Mouse (Mus musculus) liver, adult 2 months (tissue): Measurements from ENCODE around the gene Crygn. TPM values are rescaled to one million over a fixed set of nuclear protein-coding genes. Genes with fewer than 3 reads are reported as not detected.

ENCODE experiments used
- DNase-seq: peaks from one replicate; pipeline ENCODE4 v3.0.0-alpha.2; 2011; ENCODE audit warnings: low read depth, low spot score; ENCODE audit errors: extremely low read depth
- H3K27ac ChIP-seq: fragments of 200-500 bp; replicated peaks from 2 replicates; pipeline ENCODE4 v1.5.1; 2012; ENCODE audit warnings: low read depth, mild to moderate bottlenecking, control low read depth, inconsistent platforms, low read length; ENCODE audit not compliant: insufficient read depth
- H3K27me3 ChIP-seq: fragments of 200-500 bp; 2 replicates; pipeline ENCODE4 v1.6.1; 2012; ENCODE audit warnings: mild to moderate bottlenecking, moderate library complexity, low read length, inconsistent platforms; ENCODE audit not compliant: control insufficient read depth, insufficient read depth
- H3K36me3 ChIP-seq: fragments of 200-500 bp; 2 replicates; pipeline ENCODE4 v1.6.1; 2012; ENCODE audit warnings: low read length, inconsistent platforms; ENCODE audit not compliant: control insufficient read depth, insufficient read depth
- H3K4me1 ChIP-seq: fragments of 200-500 bp; 2 replicates; pipeline ENCODE4 v1.6.1; 2011; ENCODE audit warnings: low read length; ENCODE audit not compliant: control insufficient read depth, insufficient read depth
- H3K4me3 ChIP-seq: fragments of 200-500 bp; 2 replicates; pipeline ENCODE4 v1.5.1; 2011; ENCODE audit warnings: low read depth, mild to moderate bottlenecking, control low read depth, low read length, moderate library complexity; ENCODE audit not compliant: insufficient read depth
- H3K79me2 ChIP-seq: fragments of 200-500 bp; 2 replicates; pipeline ENCODE4 v1.6.1; 2012; ENCODE audit warnings: inconsistent platforms, mild to moderate bottlenecking, low read length, moderate library complexity; ENCODE audit not compliant: control insufficient read depth, insufficient read depth
- H3K9ac ChIP-seq: fragments of 200-500 bp; 2 replicates; pipeline ENCODE4 v1.6.1; 2012; ENCODE audit warnings: low read depth, mild to moderate bottlenecking, control low read depth, inconsistent platforms, low read length
- CTCF ChIP-seq: fragments of 200-500 bp; IDR thresholded peaks from 2 replicates; pipeline ENCODE4 v1.5.1; 2011; ENCODE audit warnings: low read depth, low read length, control low read depth
- POLR2A ChIP-seq: fragments of 200-500 bp; IDR thresholded peaks from 2 replicates; pipeline ENCODE4 v1.6.1; 2011; ENCODE audit warnings: low read length, control low read depth; ENCODE audit not compliant: insufficient read depth; ENCODE audit errors: extremely low read depth
- WGBS: fragments of 180-500 bp; shearing (Covaris S2); methylation state at CpG from one replicate; pipeline ENCODE4 v1.1.7; 2018; 5-methylcytosine and 5-hydroxymethylcytosine counted together
- polyA plus RNA-seq: library from polyadenylated mRNA; depleted of rRNA; stranded (reverse); fragments of >200 nt; gene quantifications from 2 replicates; pipeline ENCODE4 v1.2.3, GENCODE M21; 2012
- total RNA-seq: library from RNA; depleted of rRNA; stranded (reverse); fragments of >200 nt; gene quantifications from 2 replicates; pipeline ENCODE4 v1.2.3, GENCODE M21; 2014

The Crygn gene
- total and polyA plus RNA-seq, 2 experiments = 1.0 to 1.4 TPM

GRCm38 (mm10) chr5:24751305-24752174, 6.3 kb downstream of the Crygn start:
- DNase-seq = peak; percentile 29
- no peaks in the 10 kb centered on the region for H3K36me3 ChIP-seq
- H3K4me3 ChIP-seq = peak overlapping the region; percentile 68
- peak overlapping the region; percentile 76 for H3K9ac ChIP-seq
- H3K4me1 ChIP-seq = peaks cover 4% of the 10 kb centered on the region; the same call in 1 of the 2 replicates
- 8% methylated on average over 25 of the region's 25 CpGs for WGBS
- 0 out of 2 replicates have a peak, but pooled peaks have one; percentile 6 for TF ChIP-seq CTCF
- TF ChIP-seq POLR2A = no peak
- no peaks in the 10 kb centered on the region for H3K79me2 ChIP-seq
- H3K27ac ChIP-seq = peak overlapping the region; percentile 28
- H3K27me3 ChIP-seq = no peaks in the 10 kb centered on the region

- 3% methylated on average over 58 of the region's 59 CpGs for WGBS
- Histone ChIP-seq H3K27ac (peak overlapping the region; percentile 42), H3K79me2 (no peaks in the 10 kb centered on the region)
Measured at GRCm38 (mm10) chr5:24750321-24751304, 7.2 kb downstream of the Crygn start.

DNA sequence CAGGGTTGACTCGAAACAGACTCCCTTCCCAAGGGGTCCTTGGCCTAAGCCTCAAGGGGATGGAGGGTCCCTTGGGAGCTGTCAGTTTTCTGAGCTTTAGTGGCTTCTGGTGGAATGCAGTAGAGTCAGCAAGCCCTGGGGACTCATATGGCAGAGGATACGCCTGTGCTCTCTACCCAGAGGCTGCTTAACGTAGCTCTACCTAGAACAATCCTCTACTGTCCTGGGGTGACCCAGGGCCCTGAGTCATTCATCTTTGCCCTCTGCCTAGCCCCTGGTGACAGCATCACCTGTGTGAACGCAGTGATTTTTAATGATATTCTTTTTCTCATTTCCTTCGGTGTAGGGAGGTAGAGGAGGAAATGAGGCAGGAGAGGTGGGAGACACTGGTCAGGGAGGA, 8.1 kb downstream of the Crygn start:
- DNase-seq = no peak
- Histone ChIP-seq H3K4me3 (no peak overlapping the region), H3K36me3 (no peaks in the 10 kb centered on the region), H3K4me1 (peaks cover 4% of the 10 kb centered on the region; the same call in 1 of the 2 replicates), H3K9ac (no peak overlapping the region), H3K79me2 (no peaks in the 10 kb centered on the region), H3K27me3 (no peaks in the 10 kb centered on the region), H3K27ac (no peak overlapping the region)
- 74% methylated on average over 5 of the region's 5 CpGs for WGBS
- no peak for TF ChIP-seq POLR2A
- TF ChIP-seq CTCF = no peak

More at GRCm38 (mm10) chr5:24750321-24751304, 7.2 kb downstream of the Crygn start:
- Histone ChIP-seq H3K4me1 (peaks cover 4% of the 10 kb centered on the region; the same call in 1 of the 2 replicates), H3K36me3 (no peaks in the 10 kb centered on the region), H3K9ac (peak overlapping the region; percentile 76), H3K4me3 (peak overlapping the region; percentile 68), H3K27me3 (no peaks in the 10 kb centered on the region)
- TF ChIP-seq CTCF (peak; percentile 87), POLR2A (0 out of 2 replicates have a peak, but pooled peaks have one; percentile 32)
- peak; percentile 35 for DNase-seq

- H3K79me2 ChIP-seq = no peaks in the 10 kb centered on the region
- no peak for DNase-seq
- no peak overlapping the region for H3K27ac ChIP-seq
- 42% methylated on average over 6 of the region's 6 CpGs for WGBS
- peaks cover 4% of the 10 kb centered on the region; the same call in 1 of the 2 replicates for H3K4me1 ChIP-seq
- no peak for TF ChIP-seq POLR2A
- TF ChIP-seq CTCF = no peak
- H3K9ac ChIP-seq = no peak overlapping the region
- no peak overlapping the region for H3K4me3 ChIP-seq
- no peaks in the 10 kb centered on the region for H3K36me3 ChIP-seq
- no peaks in the 10 kb centered on the region for H3K27me3 ChIP-seq
Measured at GRCm38 (mm10) chr5:24747533-24747932, 10.3 kb downstream of the Crygn start.

- Histone ChIP-seq H3K4me1 (no peaks in the 10 kb centered on the region), H3K4me3 (no peak overlapping the region), H3K27ac (no peak overlapping the region), H3K9ac (no peak overlapping the region), H3K36me3 (no peaks in the 10 kb centered on the region), H3K79me2 (no peaks in the 10 kb centered on the region), H3K27me3 (no peaks in the 10 kb centered on the region)
- DNase-seq = no peak
- 81% methylated on average over 10 of the region's 10 CpGs for WGBS
- TF ChIP-seq CTCF (no peak), POLR2A (no peak)
Measured at GRCm38 (mm10) chr5:24743956-24744355, 13.9 kb downstream of the Crygn start.
